ENCODE assay signal across 8 mouse cellular contexts in genomic region chr1:93824609-93825008, GRCm38 (mm10). TPM values are rescaled to one million over a fixed set of nuclear protein-coding genes. Genes with fewer than 3 reads are reported as not detected.
DNase-seq lines count a peak whose midpoint lies in the region; ATAC-seq and TF ChIP-seq lines count a peak whose summit lies in the region.

TSS of gene D2hgdh (plus strand) at chr1:93824909.

- no peak for DNase-seq in frontal cortex, postnatal 14 days (ENCODE audit: low spot score in 2 of 2)
- no peak for DNase-seq in heart, postnatal 14 days
- DNase-seq in limb, embryonic 14.5 days (ENCODE audit: low spot score): no peak
- DNase-seq in frontal cortex, postnatal 10 days (ENCODE audit: low spot score in 2 of 2): no peak

- H3K27ac ChIP-seq in ES-Bruce4 (ENCODE audit: insufficient read depth, low read length): peak within 1 kb of the TSS; percentile 46
- H3K27ac ChIP-seq in limb, embryonic 14.5 days (replicated peaks; ENCODE audit: low read depth, low read length): peak within 1 kb of the TSS; percentile 94

- H3K9ac ChIP-seq in ES-Bruce4 (ENCODE audit: low read depth, poor library complexity, severe bottlenecking): peak within 1 kb of the TSS; percentile 35; the same call in 1 of the 2 replicates
- peak within 1 kb of the TSS; percentile 71 for H3K9ac ChIP-seq in limb, embryonic 14.5 days (ENCODE audit: low read depth, low read length, severe bottlenecking)

- no peak for TF ChIP-seq CTCF in ES-Bruce4 (IDR thresholded peaks at IDR 0.05; ENCODE audit: low read depth, low read length)

- H3K4me1 ChIP-seq in ES-Bruce4 (ENCODE audit: control insufficient read depth, insufficient read depth, low read length): no peaks in the 10 kb centered on the region
- peaks cover 40% of the 10 kb centered on the region for H3K4me1 ChIP-seq in erythroblast, embryonic 14.5 days (ENCODE audit: control insufficient read depth)
- peaks cover 7% of the 10 kb centered on the region; the same call in 1 of the 2 replicates for H3K4me1 ChIP-seq in limb, embryonic 14.5 days (ENCODE audit: control insufficient read depth, insufficient read depth, low read length)

- TF ChIP-seq EP300 in ES-Bruce4 (IDR thresholded peaks at IDR 0.05; ENCODE audit: insufficient read depth, low read depth, low read length): no peak

- H3K36me3 ChIP-seq in ES-Bruce4 (ENCODE audit: control insufficient read depth, insufficient read depth, low read length, poor library complexity, severe bottlenecking): no peaks in the 10 kb centered on the region
- H3K36me3 ChIP-seq in erythroblast, embryonic 14.5 days (ENCODE audit: control insufficient read depth): peaks cover 50% of the 10 kb centered on the region
- peaks cover 16% of the 10 kb centered on the region for H3K36me3 ChIP-seq in limb, embryonic 14.5 days (ENCODE audit: control insufficient read depth, insufficient read depth, low read length)

- peak within 1 kb of the TSS; percentile 64 for H3K4me2 ChIP-seq in limb, embryonic 14.5 days (replicated peaks; ENCODE audit: low read depth, low read length, severe bottlenecking)

- intact Hi-C loops in heart, postnatal 14 days (cut with DNase I): no loop called here

- ATAC-seq in frontal cortex, adult (ENCODE audit: low TSS enrichment): peak; percentile 7
- no peak for ATAC-seq in limb, embryonic 14.5 days (ENCODE audit: low FRiP score, low read depth)
- ATAC-seq in neutrophil, adult 5-6 weeks (ENCODE audit: extremely low read depth, insufficient number of reproducible peaks, low FRiP score, poor library complexity, severe bottlenecking): no peak

- H3K9me3 ChIP-seq in ES-Bruce4 (replicated peaks; ENCODE audit: control insufficient read depth, insufficient read depth, low read length, poor library complexity, severe bottlenecking): no peaks in the 10 kb centered on the region
- no peaks in the 10 kb centered on the region for H3K9me3 ChIP-seq in erythroblast, embryonic 14.5 days (ENCODE audit: control insufficient read depth, low read length)
- no peaks in the 10 kb centered on the region for H3K9me3 ChIP-seq in limb, embryonic 14.5 days (ENCODE audit: control insufficient read depth, low read length)

- WGBS in limb, embryonic 14.5 days: 8% methylated on average over 10 of the region's 10 CpGs

- TF ChIP-seq POLR2A in ES-Bruce4 (IDR thresholded peaks at IDR 0.05; ENCODE audit: insufficient read depth, low read length): no peak
- TF ChIP-seq POLR2A in limb, embryonic 14.5 days (IDR thresholded peaks at IDR 0.05; ENCODE audit: borderline replicate concordance, extremely low read depth, insufficient read depth, insufficient read length): no peak

- H3K27me3 ChIP-seq in ES-Bruce4 (ENCODE audit: control insufficient read depth, insufficient read depth, low read length, poor library complexity, severe bottlenecking): no peaks in the 10 kb centered on the region
- H3K27me3 ChIP-seq in erythroblast, embryonic 14.5 days (ENCODE audit: control insufficient read depth): no peaks in the 10 kb centered on the region
- no peaks in the 10 kb centered on the region for H3K27me3 ChIP-seq in limb, embryonic 14.5 days (ENCODE audit: control insufficient read depth, insufficient read depth, low read length)

- H3K4me3 ChIP-seq in ES-Bruce4 (ENCODE audit: low read depth, low read length): peak within 1 kb of the TSS; percentile 69
- peak within 1 kb of the TSS; percentile 75 for H3K4me3 ChIP-seq in erythroblast, embryonic 14.5 days (replicated peaks)
- peak within 1 kb of the TSS; percentile 59 for H3K4me3 ChIP-seq in limb, embryonic 14.5 days (replicated peaks; ENCODE audit: low read length)

RNA-seq across cellular contexts. Expression of gene D2hgdh, which starts in this region (rescaled TPM):
- 17.6 and 23.4 TPM in 2 replicates for polyA plus RNA-seq in ES-Bruce4 (2011; ENCODE audit: insufficient read depth, insufficient read length, low read depth, missing spikeins)
- polyA plus RNA-seq in erythroblast, embryonic 14.5 days (2012): 0.13 and 0.14 TPM in 2 replicates
- total RNA-seq in heart, postnatal 14 days (2021): 10 to 100 TPM; 29.3 to 29.5 TPM
- 25.1 and 34.0 TPM in 2 replicates for polyA plus RNA-seq in limb, embryonic 14.5 days (2012; rRNA removed)
- polyA plus RNA-seq in limb, embryonic 14.5 days (2014; fragmentation: Nextera tagmentation; extraction: Ambion mirVana): 11.2 and 13.2 TPM in 2 replicates
- total RNA-seq in neutrophil, adult 5-6 weeks (2017): 35.4 and 40.1 TPM in 2 replicates

Comparison
In these comparisons a context has a peak if more than half of its experiments do, and no peak if none do; other contexts are left out.
1. RNA of gene D2hgdh (polyA plus RNA-seq): 11.2 to 34.0 TPM in limb, embryonic 14.5 days and 17.6 to 23.4 TPM in ES-Bruce4; 0.13 to 0.14 TPM in erythroblast, embryonic 14.5 days; every median in the first group is over 10 times any median in the second.
2. Peak in every context shown above with its lines, with median percentiles within 50 percentile points of each other: H3K4me3 ChIP-seq.